Mouse (Mus musculus): ENCODE data around the gene Zfp511.
A peak's percentile ranks its signal among the peaks of the same experiment; 100 is the strongest.

Zfp511 gene

GRCm38 (mm10) chr7:140048361-140049114, 12.3 kb downstream of the Zfp511 start, which contains the start of gene Msx3:
Gene Msx3 (minus strand): TSS chr7:140049089.
- no peak for DNase-seq (ENCODE audit: low spot score in 2 of 2)

- DNase-seq (ENCODE audit: low spot score in 2 of 2): no peak
Observed at GRCm38 (mm10) chr7:140049115-140049689, 13.0 kb downstream of the Zfp511 start.

- DNase-seq (ENCODE audit: low spot score in 2 of 2): no peak
Observed at GRCm38 (mm10) chr7:140054124-140054523, 17.9 kb downstream of the Zfp511 start.

GRCm38 (mm10) chr7:140057413-140058407, 21.5 kb downstream of the Zfp511 start:
- no peak for DNase-seq (ENCODE audit: low spot score in 2 of 2)

- no peak for DNase-seq (ENCODE audit: low spot score in 2 of 2)
Observed at GRCm38 (mm10) chr7:140058528-140058927, 22.3 kb downstream of the Zfp511 start.

- no peak for DNase-seq (ENCODE audit: low spot score in 2 of 2)
Observed at GRCm38 (mm10) chr7:140059601-140060000, 23.4 kb downstream of the Zfp511 start.

- DNase-seq (ENCODE audit: low spot score in 2 of 2): peak; percentile 57 to 65
Observed at GRCm38 (mm10) chr7:140060936-140061831, 25.0 kb downstream of the Zfp511 start.

- DNase-seq (ENCODE audit: low spot score in 2 of 2): no peak
Observed at GRCm38 (mm10) chr7:140061832-140062130, 25.6 kb downstream of the Zfp511 start.

- peak in 1 of 2 experiments; percentile 25 for DNase-seq (ENCODE audit: low spot score in 2 of 2)
Observed at GRCm38 (mm10) chr7:140062307-140062706, 26.1 kb downstream of the Zfp511 start.

- peak; percentile 59 to 60 for DNase-seq (ENCODE audit: low spot score in 2 of 2)
Observed at GRCm38 (mm10) chr7:140063092-140063491, 26.9 kb downstream of the Zfp511 start.

- DNase-seq (ENCODE audit: low spot score in 2 of 2): no peak
Observed at GRCm38 (mm10) chr7:140067397-140067796, 31.2 kb downstream of the Zfp511 start.

- peak in 1 of 2 experiments; percentile 28 for DNase-seq (ENCODE audit: low spot score in 2 of 2)
Observed at GRCm38 (mm10) chr7:140070042-140070711, 34.0 kb downstream of the Zfp511 start.

- no peak for DNase-seq (ENCODE audit: low spot score in 2 of 2)
Observed at GRCm38 (mm10) chr7:140077698-140078097, 41.5 kb downstream of the Zfp511 start.

GRCm38 (mm10) chr7:140078711-140079110, 42.5 kb downstream of the Zfp511 start:
- peak in 1 of 2 experiments; percentile 73 for DNase-seq (ENCODE audit: low spot score in 2 of 2)

- peak in 1 of 2 experiments; percentile 66 for DNase-seq (ENCODE audit: low spot score in 2 of 2)
Observed at GRCm38 (mm10) chr7:140080503-140081156, 44.4 kb downstream of the Zfp511 start.

GRCm38 (mm10) chr7:140081408-140082241, 45.4 kb downstream of the Zfp511 start:
- no peak for DNase-seq (ENCODE audit: low spot score in 2 of 2)

- DNase-seq (ENCODE audit: low spot score in 2 of 2): no peak
Observed at GRCm38 (mm10) chr7:140082242-140082678, 46.1 kb downstream of the Zfp511 start, which contains the start of gene Caly. Gene Caly (minus strand): TSS chr7:140082548.
